Mouse (Mus musculus) layer of hippocampus, postnatal 36 days (tissue): ENCODE measurements around the gene Glrx. TPM values are rescaled to one million over a fixed set of nuclear protein-coding genes. Genes with fewer than 3 reads are reported as not detected.

Experiments
- DNase-seq, 2 experiments: peaks; one replicate each; pipeline ENCODE4 v3.0.0; 2022
- total RNA-seq, 2 experiments: library from RNA; stranded (reverse); gene quantifications; 2 replicates each; pipeline ENCODE4 v1.2.3; 2021

Gene Glrx
- total RNA-seq, 2 experiments from 2014 or later: 41.5 to 45.6 TPM

- no peak for DNase-seq
Observed at GRCm38 (mm10) chr13:75891868-75892267, 52.2 kb downstream of the Glrx start.

- no peak for DNase-seq
Observed at GRCm38 (mm10) chr13:75892291-75892690, 52.6 kb downstream of the Glrx start.

GRCm38 (mm10) chr13:75892876-75893275 is 53.2 kb downstream of the Glrx start:
- DNase-seq: no peak

Other genes starting within 250 kb of the Glrx start
- 10 to 100 TPM; 32.9 to 34.6 TPM for gene Ell2, start 133.1 kb upstream of the Glrx start, total RNA-seq
- 10 to 100 TPM; 16.7 to 17.7 TPM for gene Rhobtb3, start 104.1 kb downstream of the Glrx start, total RNA-seq
- not detected for gene Spata9, start 127.3 kb downstream of the Glrx start, total RNA-seq
- gene Rfesd, start 178.9 kb downstream of the Glrx start, total RNA-seq: 10 to 100 TPM; 15.8 to 20.8 TPM
- gene Gpr150, start 217.1 kb downstream of the Glrx start, total RNA-seq: 1 to 10 TPM; 1.6 to 2.4 TPM